Mouse (Mus musculus) left cerebral cortex, adult 9 months (tissue): Measurements from ENCODE around the gene Synm.
A peak's percentile ranks its signal among the peaks of the same experiment; 100 is the strongest.

Experiments
- DNase-seq, 2 experiments: peaks; one replicate each; pipeline ENCODE4 v3.0.0; 2022; ENCODE audit warnings: low spot score in 2 of 2

The Synm gene

GRCm38 (mm10) chr7:67749441-67750239 is 9.9 kb downstream of the Synm start:
- DNase-seq = no peak

GRCm38 (mm10) chr7:67747731-67748305 is 11.7 kb downstream of the Synm start:
- no peak for DNase-seq

GRCm38 (mm10) chr7:67741706-67742105 is 17.8 kb downstream of the Synm start:
- no peak for DNase-seq

- no peak for DNase-seq
Observed at GRCm38 (mm10) chr7:67740796-67741195, 18.7 kb downstream of the Synm start.

- no peak for DNase-seq
Observed at GRCm38 (mm10) chr7:67740382-67740781, 19.2 kb downstream of the Synm start.

- no peak for DNase-seq
Observed at GRCm38 (mm10) chr7:67732276-67732675, 27.3 kb downstream of the Synm start.

GRCm38 (mm10) chr7:67730431-67731110 is 29.0 kb downstream of the Synm start:
- no peak for DNase-seq

GRCm38 (mm10) chr7:67728809-67729208 is 30.7 kb downstream of the Synm start:
- DNase-seq = no peak

- DNase-seq = no peak
Observed at GRCm38 (mm10) chr7:67728203-67728602, 31.3 kb downstream of the Synm start.

GRCm38 (mm10) chr7:67725016-67725415 is 34.5 kb downstream of the Synm start:
- no peak for DNase-seq

GRCm38 (mm10) chr7:67724536-67724935 is 35.0 kb downstream of the Synm start:
- DNase-seq = no peak

- no peak for DNase-seq
Observed at GRCm38 (mm10) chr7:67722163-67722562, 37.4 kb downstream of the Synm start.

GRCm38 (mm10) chr7:67718804-67719203 is 40.7 kb downstream of the Synm start:
- DNase-seq = no peak

GRCm38 (mm10) chr7:67717520-67717919 is 42.0 kb downstream of the Synm start:
- no peak for DNase-seq

GRCm38 (mm10) chr7:67716925-67717324 is 42.6 kb downstream of the Synm start:
- peak in 1 of 2 experiments; percentile 23 for DNase-seq

GRCm38 (mm10) chr7:67716213-67716878 is 43.2 kb downstream of the Synm start:
- DNase-seq = no peak

GRCm38 (mm10) chr7:67715176-67715575 is 44.4 kb downstream of the Synm start:
- no peak for DNase-seq

- peak; percentile 15 to 57 for DNase-seq
Observed at GRCm38 (mm10) chr7:67713820-67714510, 45.6 kb downstream of the Synm start.

- DNase-seq = no peak
Observed at GRCm38 (mm10) chr7:67710216-67710615, 49.3 kb downstream of the Synm start.

- no peak for DNase-seq
Observed at GRCm38 (mm10) chr7:67708160-67708559, 51.4 kb downstream of the Synm start.

- no peak for DNase-seq
Observed at GRCm38 (mm10) chr7:67701252-67701914, 58.2 kb downstream of the Synm start.
